8 mouse cellular contexts compared by ENCODE assay signal in genomic region chr4:141506352-141506751, GRCm38 (mm10). TPM values are rescaled to one million over a fixed set of nuclear protein-coding genes. Genes with fewer than 3 reads are reported as not detected.
DNase-seq lines count a peak whose midpoint lies in the region; ATAC-seq lines count a peak whose summit lies in the region.

No protein-coding gene starts in this region.

- peak; percentile 51 for ATAC-seq in frontal cortex, adult (ENCODE audit: low TSS enrichment)

- DNase-seq in Muller cell, postnatal 12 days (ENCODE audit: inconsistent ontology term), result peak; percentile 93
- DNase-seq in cerebellum, adult 11 months, result peak; percentile 55
- DNase-seq in heart, postnatal 4 days, result peak; percentile 87
- DNase-seq in layer of hippocampus, adult 8-10 months (ENCODE audit: low spot score in 2 of 2), result peak; percentile 81 to 83
- DNase-seq in lung, postnatal 10 days, result peak; percentile 93
- peak; percentile 14 for DNase-seq in retina, embryonic 14.5 days (ENCODE audit: low spot score)
- DNase-seq in yolk sac, embryonic 10.5 days (ENCODE audit: low spot score), result peak; percentile 61

RNA-seq across cellular contexts. Expression of gene Spen, which starts 32.0 kb away (rescaled TPM):
- total RNA-seq in heart, postnatal 4 days (2021), result 10 to 100 TPM; 33.7 to 34.9 TPM
- total RNA-seq in layer of hippocampus, adult 8-10 months (2022), result 10 to 100 TPM; 59.2 to 67.9 (median 66.9) TPM

Comparison
In these comparisons a context has a peak if more than half of its experiments do, and no peak if none do; other contexts are left out.
1. Peak in every context shown above with its lines: DNase-seq and ATAC-seq.
2. DNase-seq: peak in every context shown above with its lines; median percentile 93 in Muller cell, postnatal 12 days; 93 in lung, postnatal 10 days; 87 in heart, postnatal 4 days; 82 in layer of hippocampus, adult 8-10 months; 61 in yolk sac, embryonic 10.5 days; 55 in cerebellum, adult 11 months; 14 in retina, embryonic 14.5 days.